Comparison of ENCODE assay signal across 11 mouse cellular contexts in genomic region chr7:65418366-65418911, GRCm38 (mm10).
DNase-seq lines count a peak whose midpoint lies in the region; ATAC-seq lines count a peak whose summit lies in the region.
"Had no signal": no experiment of that assay in that cellular context is flagged by ENCODE, and none has a peak within 500 bp of the region (broad histone marks: within the 10 kb centered on the region; RNA-seq: fewer than 3 reads in every experiment).

No protein-coding gene starts in this region.

- H3K36me3 ChIP-seq in heart, embryonic 10.5 days: no peaks in the 10 kb centered on the region
- H3K36me3 ChIP-seq in kidney, embryonic 16.5 days (ENCODE audit: insufficient read depth, low read length): no peaks in the 10 kb centered on the region
- no peaks in the 10 kb centered on the region for H3K36me3 ChIP-seq in midbrain, embryonic 16.5 days (ENCODE audit: control insufficient read depth, insufficient read depth, low read length)
- H3K36me3 ChIP-seq in midbrain, embryonic 13.5 days: no peaks in the 10 kb centered on the region
- no peaks in the 10 kb centered on the region for H3K36me3 ChIP-seq in neural tube, embryonic 15.5 days
- H3K36me3 ChIP-seq: embryonic facial prominence, embryonic 15.5 days; liver, embryonic 13.5 days had no signal

- ATAC-seq in kidney, embryonic 16.5 days (ENCODE audit: low FRiP score, low TSS enrichment): no peak
- ATAC-seq in midbrain, embryonic 16.5 days: no peak
- ATAC-seq in midbrain, embryonic 13.5 days: no peak
- ATAC-seq in neural tube, embryonic 15.5 days (ENCODE audit: low FRiP score): no peak
- ATAC-seq: forebrain, embryonic 16.5 days had no signal

- H3K4me2 ChIP-seq in kidney, embryonic 16.5 days (replicated peaks; ENCODE audit: low read depth, low read length): no peak overlapping the region
- H3K4me2 ChIP-seq in midbrain, embryonic 16.5 days (ENCODE audit: low read length): no peak overlapping the region
- no peak overlapping the region for H3K4me2 ChIP-seq in midbrain, embryonic 13.5 days (replicated peaks)
- H3K4me2 ChIP-seq in neural tube, embryonic 15.5 days: no peak overlapping the region
- H3K4me2 ChIP-seq: embryonic facial prominence, embryonic 15.5 days; liver, embryonic 13.5 days had no signal

- H3K4me3 ChIP-seq in heart, embryonic 10.5 days: no peak overlapping the region
- no peak overlapping the region for H3K4me3 ChIP-seq in kidney, embryonic 16.5 days (ENCODE audit: low read length)
- no peak overlapping the region for H3K4me3 ChIP-seq in midbrain, embryonic 16.5 days (ENCODE audit: low read depth, low read length)
- H3K4me3 ChIP-seq in midbrain, embryonic 13.5 days (replicated peaks): no peak overlapping the region
- no peak overlapping the region for H3K4me3 ChIP-seq in neural tube, embryonic 15.5 days (replicated peaks)
- H3K4me3 ChIP-seq: embryonic facial prominence, embryonic 15.5 days; liver, embryonic 13.5 days had no signal

- H3K27ac ChIP-seq in heart, embryonic 10.5 days: peak overlapping the region; percentile 62; the same call in 1 of the 2 replicates
- H3K27ac ChIP-seq in kidney, embryonic 16.5 days (ENCODE audit: low read length): peak overlapping the region; percentile 74
- H3K27ac ChIP-seq in midbrain, embryonic 16.5 days (ENCODE audit: low read length): peak overlapping the region; percentile 35; the same call in 1 of the 2 replicates
- H3K27ac ChIP-seq in midbrain, embryonic 13.5 days: no peak overlapping the region
- peak overlapping the region; percentile 72; the same call in 1 of the 2 replicates for H3K27ac ChIP-seq in neural tube, embryonic 15.5 days (replicated peaks)
- H3K27ac ChIP-seq: embryonic facial prominence, embryonic 15.5 days; liver, embryonic 13.5 days had no signal

- 76% methylated on average over 10 of the region's 10 CpGs for WGBS in heart, embryonic 10.5 days
- 72% methylated on average over 10 of the region's 10 CpGs for WGBS in kidney, embryonic 16.5 days
- WGBS in midbrain, embryonic 16.5 days: 87% methylated on average over 10 of the region's 10 CpGs
- 85% methylated on average over 10 of the region's 10 CpGs for WGBS in midbrain, embryonic 13.5 days
- 83% methylated on average over 10 of the region's 10 CpGs for WGBS in neural tube, embryonic 15.5 days

- peaks cover 71% of the 10 kb centered on the region for H3K4me1 ChIP-seq in heart, embryonic 10.5 days
- peaks cover 59% of the 10 kb centered on the region for H3K4me1 ChIP-seq in kidney, embryonic 16.5 days (ENCODE audit: insufficient read depth, low read length)
- H3K4me1 ChIP-seq in midbrain, embryonic 16.5 days (ENCODE audit: control insufficient read depth, insufficient read depth, low read length): peaks cover 16% of the 10 kb centered on the region
- H3K4me1 ChIP-seq in midbrain, embryonic 13.5 days (replicated peaks): peaks cover 17% of the 10 kb centered on the region
- peaks cover 34% of the 10 kb centered on the region for H3K4me1 ChIP-seq in neural tube, embryonic 15.5 days

- intact Hi-C loops in heart, postnatal 25 days (cut with DNase I): no loop called here

- no peak overlapping the region for H3K9ac ChIP-seq in kidney, embryonic 16.5 days (replicated peaks; ENCODE audit: low read length)
- H3K9ac ChIP-seq in midbrain, embryonic 16.5 days (ENCODE audit: low read depth, low read length): no peak overlapping the region
- H3K9ac ChIP-seq in midbrain, embryonic 13.5 days (replicated peaks): no peak overlapping the region
- H3K9ac ChIP-seq in neural tube, embryonic 15.5 days (replicated peaks): no peak overlapping the region
- H3K9ac ChIP-seq: embryonic facial prominence, embryonic 15.5 days; liver, embryonic 13.5 days had no signal

- no peaks in the 10 kb centered on the region for H3K9me3 ChIP-seq in heart, embryonic 10.5 days
- no peaks in the 10 kb centered on the region for H3K9me3 ChIP-seq in kidney, embryonic 16.5 days (ENCODE audit: low read length)
- H3K9me3 ChIP-seq in midbrain, embryonic 16.5 days (replicated peaks; ENCODE audit: control insufficient read depth, low read length, poor library complexity, severe bottlenecking): no peaks in the 10 kb centered on the region
- no peaks in the 10 kb centered on the region for H3K9me3 ChIP-seq in midbrain, embryonic 13.5 days
- no peaks in the 10 kb centered on the region for H3K9me3 ChIP-seq in neural tube, embryonic 15.5 days (replicated peaks)
- H3K9me3 ChIP-seq: embryonic facial prominence, embryonic 15.5 days; liver, embryonic 13.5 days had no signal

- no peak for DNase-seq in heart, embryonic 10.5 days (ENCODE audit: low spot score)
- DNase-seq in heart, postnatal 25 days (ENCODE audit: low spot score): no peak
- DNase-seq in kidney, adult 9 months: no peak
- DNase-seq in ovary, postnatal 10 days (ENCODE audit: low spot score): no peak
- DNase-seq: liver, embryonic 13.5 days had no signal

- no peaks in the 10 kb centered on the region for H3K27me3 ChIP-seq in heart, embryonic 10.5 days (ENCODE audit: insufficient read depth, poor library complexity, severe bottlenecking)
- H3K27me3 ChIP-seq in kidney, embryonic 16.5 days (ENCODE audit: insufficient read depth, low read length): no peaks in the 10 kb centered on the region
- H3K27me3 ChIP-seq in midbrain, embryonic 16.5 days (ENCODE audit: control insufficient read depth, insufficient read depth, low read depth, low read length): no peaks in the 10 kb centered on the region
- H3K27me3 ChIP-seq in midbrain, embryonic 13.5 days: no peaks in the 10 kb centered on the region
- no peaks in the 10 kb centered on the region for H3K27me3 ChIP-seq in neural tube, embryonic 15.5 days (replicated peaks)
- H3K27me3 ChIP-seq: embryonic facial prominence, embryonic 15.5 days had no signal
